Mouse (Mus musculus): Measurements from ENCODE around the gene Fbln1. TPM values are rescaled to one million over a fixed set of nuclear protein-coding genes. Genes with fewer than 3 reads are reported as not detected.

The Fbln1 gene
- polyA plus RNA-seq (2014; fragmentation: Nextera tagmentation; extraction: Ambion mirVana) = 174 and 188 TPM in 2 replicates

DNA sequence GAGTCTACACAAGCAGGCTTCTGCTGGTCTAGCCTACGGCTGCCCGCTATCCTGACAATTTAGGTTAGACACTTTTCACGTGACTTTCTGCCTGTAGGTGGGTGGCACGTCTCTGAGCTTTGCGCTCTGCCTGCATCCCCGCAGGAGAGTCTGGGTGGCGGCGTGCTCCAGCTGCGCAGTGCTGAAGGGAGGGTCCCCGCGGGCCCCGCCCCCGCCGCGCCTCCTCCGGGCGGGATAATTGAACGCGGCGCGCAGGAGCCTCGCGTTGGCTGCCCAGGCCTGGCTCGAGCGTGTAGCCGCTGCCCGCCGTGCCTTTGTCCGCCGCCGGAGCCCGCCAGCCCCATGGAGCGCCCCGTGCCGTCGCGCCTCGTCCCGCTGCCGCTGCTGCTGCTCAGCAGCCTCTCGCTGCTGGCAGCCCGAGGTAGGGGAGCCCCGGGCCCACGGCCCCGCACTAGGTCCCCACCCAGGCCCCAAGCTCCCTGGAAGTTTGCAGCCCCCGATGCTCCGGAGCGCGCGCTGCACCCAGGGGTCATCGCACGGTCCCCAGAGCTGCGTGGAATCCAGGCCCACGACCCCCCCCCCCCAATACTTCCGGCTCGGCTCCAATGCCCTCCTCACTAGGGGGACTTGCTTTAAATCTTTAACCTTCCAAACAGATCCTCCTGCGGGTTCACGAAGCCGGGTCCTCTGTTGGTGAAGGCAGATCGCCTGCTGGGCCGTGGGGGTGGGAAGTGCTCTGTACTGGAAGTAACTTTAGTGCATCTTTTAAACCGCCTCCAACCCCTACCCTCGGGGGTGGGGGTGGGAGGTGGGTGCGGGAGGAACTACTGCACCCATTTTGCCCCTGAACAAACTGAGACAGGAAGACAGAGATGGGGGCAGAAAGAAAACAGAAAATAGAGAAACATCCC lies at the start of gene Fbln1:
Fbln1 (plus strand) TSS at position 158 of the 911 bp plus-strand sequence.
- ATAC-seq (ENCODE audit: low FRiP score, low TSS enrichment) = peak; percentile 87
- peak within 1 kb of the TSS; percentile 71 for H3K27ac ChIP-seq (ENCODE audit: low read depth, low read length)
- under 1% methylated on average over 64 of the region's 64 CpGs for WGBS
- H3K36me3 ChIP-seq (ENCODE audit: control insufficient read depth, insufficient read depth, low read length) = peaks cover 7% of the 10 kb centered on the region; the same call in 1 of the 2 replicates
- no peaks in the 10 kb centered on the region for H3K27me3 ChIP-seq (ENCODE audit: control insufficient read depth, insufficient read depth, low read length)
- H3K4me3 ChIP-seq (ENCODE audit: low read length) = peak within 1 kb of the TSS; percentile 72
- peak within 1 kb of the TSS; percentile 90 for H3K9ac ChIP-seq (ENCODE audit: low read depth, low read length)
- H3K9me3 ChIP-seq (ENCODE audit: control insufficient read depth, low read length) = peaks cover 6% of the 10 kb centered on the region
- peak within 1 kb of the TSS; percentile 86 for H3K4me2 ChIP-seq (replicated peaks; ENCODE audit: low read depth, low read length)
- H3K4me1 ChIP-seq (ENCODE audit: control insufficient read depth, insufficient read depth, low read length) = peaks cover 33% of the 10 kb centered on the region; the same call in 1 of the 2 replicates

DNA sequence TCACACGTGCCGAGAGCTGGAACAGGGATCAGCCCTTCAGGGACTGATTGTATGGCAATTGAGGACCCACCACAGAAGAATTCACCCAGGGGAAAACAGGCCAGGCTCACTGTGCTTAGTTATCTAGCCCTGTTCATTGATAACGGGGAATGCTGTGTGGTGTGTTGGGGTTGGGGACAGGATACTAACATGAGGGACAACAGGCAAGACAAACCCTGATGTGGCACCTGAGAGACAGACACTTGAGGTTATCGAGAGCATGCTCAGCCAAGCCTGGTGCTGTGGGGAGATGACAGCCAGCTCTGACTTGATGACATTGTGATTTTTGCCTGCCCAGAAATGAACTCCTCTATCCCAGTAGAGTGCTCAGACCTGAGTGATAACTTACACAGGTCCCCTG lies 49.6 kb upstream of the Fbln1 start:
- Histone ChIP-seq H3K9me3 (ENCODE audit: control insufficient read depth, low read length) (no peaks in the 10 kb centered on the region), H3K9ac (ENCODE audit: low read depth, low read length) (no peak overlapping the region), H3K27ac (ENCODE audit: low read depth, low read length) (no peak overlapping the region), H3K4me3 (ENCODE audit: low read length) (no peak overlapping the region), H3K4me1 (ENCODE audit: control insufficient read depth, insufficient read depth, low read length) (no peaks in the 10 kb centered on the region), H3K27me3 (ENCODE audit: control insufficient read depth, insufficient read depth, low read length) (no peaks in the 10 kb centered on the region), H3K36me3 (ENCODE audit: control insufficient read depth, insufficient read depth, low read length) (no peaks in the 10 kb centered on the region), H3K4me2 (replicated peaks; ENCODE audit: low read depth, low read length) (no peak overlapping the region)
- ATAC-seq (ENCODE audit: low FRiP score, low TSS enrichment) = no peak
- WGBS = 68% methylated on average over 4 of the region's 4 CpGs

DNA sequence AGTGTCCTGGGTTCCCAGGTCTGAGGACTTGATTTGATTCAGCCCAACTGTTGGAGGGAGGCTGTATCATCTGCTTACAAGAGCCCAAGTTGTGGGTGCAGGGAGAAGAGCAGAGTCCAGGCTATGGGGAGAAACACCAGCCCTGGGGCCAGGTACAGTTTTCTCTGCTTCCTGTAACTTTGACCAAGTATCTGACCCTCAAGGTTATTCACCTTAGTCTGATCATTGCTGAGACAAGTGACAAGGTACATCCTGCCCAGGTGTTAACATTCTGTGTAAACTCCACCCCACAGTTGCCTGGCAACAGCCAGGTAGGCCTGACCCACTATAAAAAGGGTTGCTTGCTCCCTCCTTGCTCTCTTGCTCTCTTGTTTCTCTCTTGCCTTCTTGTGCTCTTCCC lies 44.3 kb upstream of the Fbln1 start:
- no peaks in the 10 kb centered on the region for H3K27me3 ChIP-seq (ENCODE audit: control insufficient read depth, insufficient read depth, low read length)
- no peak overlapping the region for H3K9ac ChIP-seq (ENCODE audit: low read depth, low read length)
- no peak overlapping the region for H3K27ac ChIP-seq (ENCODE audit: low read depth, low read length)
- H3K4me2 ChIP-seq (replicated peaks; ENCODE audit: low read depth, low read length) = no peak overlapping the region
- no peaks in the 10 kb centered on the region for H3K9me3 ChIP-seq (ENCODE audit: control insufficient read depth, low read length)
- H3K4me1 ChIP-seq (ENCODE audit: control insufficient read depth, insufficient read depth, low read length) = no peaks in the 10 kb centered on the region
- no peak for ATAC-seq (ENCODE audit: low FRiP score, low TSS enrichment)
- H3K4me3 ChIP-seq (ENCODE audit: low read length) = no peak overlapping the region
- no peaks in the 10 kb centered on the region for H3K36me3 ChIP-seq (ENCODE audit: control insufficient read depth, insufficient read depth, low read length)

GRCm38 (mm10) chr15:85162693-85163663 lies 42.8 kb upstream of the Fbln1 start:
- Histone ChIP-seq H3K4me3 (ENCODE audit: low read length) (no peak overlapping the region), H3K36me3 (ENCODE audit: control insufficient read depth, insufficient read depth, low read length) (no peaks in the 10 kb centered on the region), H3K4me2 (replicated peaks; ENCODE audit: low read depth, low read length) (no peak overlapping the region), H3K9ac (ENCODE audit: low read depth, low read length) (no peak overlapping the region), H3K4me1 (ENCODE audit: control insufficient read depth, insufficient read depth, low read length) (no peaks in the 10 kb centered on the region), H3K27ac (ENCODE audit: low read depth, low read length) (peak overlapping the region; percentile 68; the same call in 1 of the 2 replicates), H3K9me3 (ENCODE audit: control insufficient read depth, low read length) (no peaks in the 10 kb centered on the region), H3K27me3 (ENCODE audit: control insufficient read depth, insufficient read depth, low read length) (no peaks in the 10 kb centered on the region)
- ATAC-seq (ENCODE audit: low FRiP score, low TSS enrichment) = peak; percentile 63; the same call in 1 of the 2 replicates
- 43% methylated on average over 21 of the region's 21 CpGs for WGBS

DNA sequence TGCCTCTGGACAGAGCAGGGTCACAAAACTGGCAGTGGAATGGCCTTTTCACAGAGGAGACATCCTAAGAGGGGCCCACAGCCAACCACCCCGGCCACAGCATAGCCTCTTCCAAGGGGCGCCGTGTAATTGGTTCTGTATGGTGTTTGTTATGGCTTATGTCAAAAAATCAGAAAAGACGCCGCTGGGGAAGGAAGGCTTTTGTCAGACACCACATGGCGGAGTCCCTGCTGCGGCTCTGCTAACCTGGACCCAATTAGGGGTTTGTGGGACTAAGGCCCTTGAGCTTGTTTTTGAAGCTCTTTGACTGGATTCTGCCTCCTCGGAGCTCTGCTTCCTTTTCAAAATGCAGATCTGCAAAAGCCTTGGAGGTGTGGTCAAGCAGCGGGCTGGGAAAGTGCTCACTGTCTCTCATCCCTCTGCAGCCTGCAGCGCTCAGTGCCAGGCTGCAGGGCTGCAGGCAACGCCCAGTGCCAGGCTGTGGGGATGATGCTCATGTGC lies 39.3 kb upstream of the Fbln1 start:
- H3K4me2 ChIP-seq (replicated peaks; ENCODE audit: low read depth, low read length) = no peak overlapping the region
- 52% methylated on average over 11 of the region's 11 CpGs for WGBS
- H3K4me1 ChIP-seq (ENCODE audit: control insufficient read depth, insufficient read depth, low read length) = no peaks in the 10 kb centered on the region
- H3K27ac ChIP-seq (ENCODE audit: low read depth, low read length) = peak overlapping the region; percentile 30; the same call in 1 of the 2 replicates
- H3K36me3 ChIP-seq (ENCODE audit: control insufficient read depth, insufficient read depth, low read length) = no peaks in the 10 kb centered on the region
- no peaks in the 10 kb centered on the region for H3K27me3 ChIP-seq (ENCODE audit: control insufficient read depth, insufficient read depth, low read length)
- no peak for ATAC-seq (ENCODE audit: low FRiP score, low TSS enrichment)
- H3K9me3 ChIP-seq (ENCODE audit: control insufficient read depth, low read length) = no peaks in the 10 kb centered on the region
- H3K9ac ChIP-seq (ENCODE audit: low read depth, low read length) = no peak overlapping the region
- H3K4me3 ChIP-seq (ENCODE audit: low read length) = no peak overlapping the region

DNA sequence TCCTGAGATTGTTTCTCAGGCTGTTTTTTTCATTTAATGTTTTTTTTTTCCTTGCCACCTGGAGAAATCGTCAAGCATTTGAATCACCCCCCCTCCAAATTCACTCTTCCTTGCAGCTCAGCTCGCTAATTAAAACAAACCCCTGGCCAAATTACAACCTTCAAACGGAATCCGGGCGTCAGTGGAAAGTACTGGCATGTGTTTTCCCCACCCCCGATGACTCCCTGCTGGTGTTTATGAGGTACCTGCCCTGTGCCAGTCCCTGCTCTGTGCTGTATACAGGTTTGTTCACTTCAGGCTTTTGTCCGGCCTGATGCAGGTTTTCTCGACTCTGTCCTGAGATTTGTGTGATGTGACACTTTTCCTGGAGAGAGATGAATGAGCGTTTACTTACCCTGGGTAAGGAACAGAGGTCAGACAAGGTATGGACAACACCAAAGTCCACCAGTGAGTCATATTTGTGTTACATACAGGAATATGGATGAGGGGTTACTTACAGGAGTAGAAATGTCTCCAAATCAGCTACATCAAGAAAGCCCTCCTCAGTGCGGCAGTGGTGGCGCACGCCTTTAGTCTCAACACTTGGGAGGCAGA lies 38.6 kb upstream of the Fbln1 start:
- no peak for ATAC-seq (ENCODE audit: low FRiP score, low TSS enrichment)
- H3K27me3 ChIP-seq (ENCODE audit: control insufficient read depth, insufficient read depth, low read length) = no peaks in the 10 kb centered on the region
- no peak overlapping the region for H3K9ac ChIP-seq (ENCODE audit: low read depth, low read length)
- H3K36me3 ChIP-seq (ENCODE audit: control insufficient read depth, insufficient read depth, low read length) = no peaks in the 10 kb centered on the region
- WGBS = 40% methylated on average over 12 of the region's 12 CpGs
- H3K4me3 ChIP-seq (ENCODE audit: low read length) = no peak overlapping the region
- no peak overlapping the region for H3K4me2 ChIP-seq (replicated peaks; ENCODE audit: low read depth, low read length)
- H3K9me3 ChIP-seq (ENCODE audit: control insufficient read depth, low read length) = no peaks in the 10 kb centered on the region
- no peaks in the 10 kb centered on the region for H3K4me1 ChIP-seq (ENCODE audit: control insufficient read depth, insufficient read depth, low read length)
- H3K27ac ChIP-seq (ENCODE audit: low read depth, low read length) = 0 out of 2 replicates have a peak overlapping the region, but pooled peaks have one; percentile 30

DNA sequence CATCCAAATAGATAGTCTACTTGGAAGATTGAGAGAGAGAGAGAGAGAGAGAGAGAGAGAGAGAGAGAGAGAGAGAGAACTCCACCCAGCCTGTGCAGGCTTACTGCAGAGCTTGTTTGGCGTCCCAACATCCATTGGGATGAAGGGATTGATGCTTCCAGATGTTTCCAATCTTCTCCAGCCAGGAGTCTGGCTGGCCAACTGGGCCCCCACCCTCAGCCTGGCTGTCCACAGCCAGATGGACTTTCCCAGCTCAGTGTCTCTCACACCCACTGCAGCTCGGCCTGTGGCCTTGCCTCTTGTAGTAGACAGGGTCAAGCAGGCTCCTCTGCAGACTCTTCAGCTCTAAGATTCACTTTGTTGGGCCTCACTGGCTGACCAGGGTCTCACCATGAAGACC lies 33.7 kb upstream of the Fbln1 start:
- Histone ChIP-seq H3K36me3 (ENCODE audit: control insufficient read depth, insufficient read depth, low read length) (no peaks in the 10 kb centered on the region), H3K9ac (ENCODE audit: low read depth, low read length) (no peak overlapping the region), H3K27me3 (ENCODE audit: control insufficient read depth, insufficient read depth, low read length) (no peaks in the 10 kb centered on the region), H3K9me3 (ENCODE audit: control insufficient read depth, low read length) (no peaks in the 10 kb centered on the region; the same call in 1 of the 2 replicates), H3K4me2 (replicated peaks; ENCODE audit: low read depth, low read length) (no peak overlapping the region), H3K27ac (ENCODE audit: low read depth, low read length) (no peak overlapping the region), H3K4me3 (ENCODE audit: low read length) (no peak overlapping the region), H3K4me1 (ENCODE audit: control insufficient read depth, insufficient read depth, low read length) (0 out of 2 replicates have a peak, but pooled peaks cover 3% of the 10 kb centered on the region)
- WGBS = 51% methylated on average over 2 of the region's 2 CpGs
- ATAC-seq (ENCODE audit: low FRiP score, low TSS enrichment) = peak; percentile 82

GRCm38 (mm10) chr15:85173425-85173824 lies 32.3 kb upstream of the Fbln1 start:
- WGBS = 67% methylated on average over 8 of the region's 8 CpGs
- Histone ChIP-seq H3K27ac (ENCODE audit: low read depth, low read length) (peak overlapping the region; percentile 20; the same call in 1 of the 2 replicates), H3K4me2 (replicated peaks; ENCODE audit: low read depth, low read length) (no peak overlapping the region)

More at GRCm38 (mm10) chr15:85173425-85173824, 32.3 kb upstream of the Fbln1 start:
- Histone ChIP-seq H3K9ac (ENCODE audit: low read depth, low read length) (no peak overlapping the region), H3K27me3 (ENCODE audit: control insufficient read depth, insufficient read depth, low read length) (no peaks in the 10 kb centered on the region), H3K4me3 (ENCODE audit: low read length) (no peak overlapping the region), H3K9me3 (ENCODE audit: control insufficient read depth, low read length) (no peaks in the 10 kb centered on the region; the same call in 1 of the 2 replicates), H3K4me1 (ENCODE audit: control insufficient read depth, insufficient read depth, low read length) (0 out of 2 replicates have a peak, but pooled peaks cover 3% of the 10 kb centered on the region), H3K36me3 (ENCODE audit: control insufficient read depth, insufficient read depth, low read length) (no peaks in the 10 kb centered on the region)
- no peak; the same call in 1 of the 2 replicates for ATAC-seq (ENCODE audit: low FRiP score, low TSS enrichment)

Measured in kidney, embryonic 14.5 days (tissue).